In genomic region chr11:109417472-109418040, GRCm38 (mm10) we compare ENCODE assay signal across 27 mouse cellular contexts. TPM values are rescaled to one million over a fixed set of nuclear protein-coding genes. Genes with fewer than 3 reads are reported as not detected.
A peak's percentile ranks its signal among the peaks of the same experiment; 100 is the strongest.
DNase-seq lines count a peak whose midpoint lies in the region; ATAC-seq lines count a peak whose summit lies in the region.
"Had no signal": no experiment of that assay in that cellular context is flagged by ENCODE, and none has a peak within 500 bp of the region (broad histone marks: within the 10 kb centered on the region; RNA-seq: fewer than 3 reads in every experiment).

No protein-coding gene starts in this region.

- ATAC-seq in granulocyte monocyte progenitor cell, adult 5-6 weeks (replicated peaks; ENCODE audit: poor library complexity, severe bottlenecking), result peak; percentile 45
- ATAC-seq in hindbrain, embryonic 16.5 days, result no peak
- ATAC-seq: CD4-positive, CD25-positive, alpha-beta regulatory T cell, adult 4 months; forebrain, postnatal 0 days; intestine, postnatal 0 days; midbrain, embryonic 16.5 days had no signal

- H3K9me3 ChIP-seq in hindbrain, embryonic 16.5 days (ENCODE audit: control insufficient read depth, low read length), result no peaks in the 10 kb centered on the region; the same call in 1 of the 2 replicates
- H3K9me3 ChIP-seq: kidney, embryonic 15.5 days; limb, embryonic 12.5 days had no signal

- no peaks in the 10 kb centered on the region for H3K36me3 ChIP-seq in macrophage (ENCODE audit: inconsistent target)
- H3K36me3 ChIP-seq in hindbrain, embryonic 16.5 days (ENCODE audit: control insufficient read depth, insufficient read depth, low read length), result no peaks in the 10 kb centered on the region
- H3K36me3 ChIP-seq: forebrain, embryonic 10.5 days; G1E; kidney, embryonic 15.5 days; limb, embryonic 12.5 days; liver, embryonic 13.5 days had no signal

- 14% methylated on average over 9 of the region's 9 CpGs for WGBS in macrophage (ENCODE audit: missing documents)
- 96% methylated on average over 9 of the region's 9 CpGs for WGBS in hindbrain, embryonic 16.5 days

- no peaks in the 10 kb centered on the region for H3K4me1 ChIP-seq in hindbrain, embryonic 16.5 days (ENCODE audit: control insufficient read depth, insufficient read depth, low read depth, low read length)

- intact Hi-C loops in heart, postnatal 10 days (cut with DNase I), result no loop called here

- peak overlapping the region; percentile 8; the same call in 1 of the 2 replicates for H3K4me3 ChIP-seq in macrophage (ENCODE audit: inconsistent target)
- no peak overlapping the region for H3K4me3 ChIP-seq in hindbrain, embryonic 16.5 days (ENCODE audit: low read length)
- H3K4me3 ChIP-seq: forebrain, embryonic 10.5 days; kidney, embryonic 15.5 days; limb, embryonic 12.5 days; liver, embryonic 13.5 days had no signal

- peaks cover 12% of the 10 kb centered on the region for H3K79me2 ChIP-seq in macrophage (ENCODE audit: inconsistent target)

- H3K9ac ChIP-seq in hindbrain, embryonic 16.5 days (ENCODE audit: low read depth, low read length), result no peak overlapping the region
- H3K9ac ChIP-seq: forebrain, postnatal 0 days; hindbrain, embryonic 14.5 days; kidney, embryonic 15.5 days; limb, embryonic 12.5 days; liver, embryonic 13.5 days had no signal

- H3K4me2 ChIP-seq in hindbrain, embryonic 16.5 days (ENCODE audit: low read length), result no peak overlapping the region
- H3K4me2 ChIP-seq: heart, embryonic 11.5 days; hindbrain, embryonic 14.5 days; kidney, embryonic 15.5 days; limb, embryonic 12.5 days; liver, embryonic 13.5 days had no signal

- H3K27ac ChIP-seq in macrophage, result peak overlapping the region; percentile 95
- no peak overlapping the region for H3K27ac ChIP-seq in hindbrain, embryonic 16.5 days (ENCODE audit: low read depth, low read length)
- H3K27ac ChIP-seq: forebrain, embryonic 10.5 days; hindbrain, embryonic 14.5 days; kidney, embryonic 15.5 days; limb, embryonic 12.5 days; liver, embryonic 13.5 days had no signal

- H3K27me3 ChIP-seq in hindbrain, embryonic 16.5 days (replicated peaks; ENCODE audit: control insufficient read depth, insufficient read depth, low read length), result no peaks in the 10 kb centered on the region
- H3K27me3 ChIP-seq: kidney, embryonic 15.5 days; liver, embryonic 13.5 days had no signal

- DNase-seq in 416B (ENCODE audit: low read depth), result peak; percentile 93
- DNase-seq in CD4-positive helper T cell, adult 2 months (ENCODE audit: low read depth, low spot score), result peak; percentile 60
- DNase-seq in heart, postnatal 10 days, result no peak
- no peak for DNase-seq in embryo, embryonic 10 days (ENCODE audit: low spot score)
- DNase-seq: adrenal gland, postnatal 36 days; cerebellum, postnatal 10 days; forebrain, postnatal 0 days; heart, postnatal 14 days; kidney, postnatal 4 days; liver, embryonic 13.5 days; right cerebral cortex, postnatal 25 days had no signal

RNA-seq across cellular contexts. Expression of gene 9930022D16Rik, which starts 3.8 kb away (rescaled TPM):
- total RNA-seq in granulocyte monocyte progenitor cell, adult 5-6 weeks (2014; fragmentation: Nextera tagmentation), result not detected in 2 replicates
- total RNA-seq in granulocyte monocyte progenitor cell, adult 5-6 weeks (2017), result not detected in 2 replicates
- total RNA-seq in macrophage (2018; cell fraction: chromatin; rRNA removed), result 10 to 100 TPM in 16 of 26 experiments, 1 to 10 TPM in 10; 4.7 to 50.1 (median 11.3) TPM
- total RNA-seq in macrophage (2018; cell fraction: cytosol; rRNA removed), result 1 to 10 TPM in 3 of 26 experiments, under 1 TPM in 23; 0.04 to 2.1 (median 0.42) TPM
- 10 to 100 TPM in 19 of 26 experiments, 1 to 10 TPM in 7; 5.1 to 42.5 (median 15.9) TPM for total RNA-seq in macrophage (2018; cell fraction: nucleus; rRNA removed)
- polyA plus RNA-seq in macrophage (2018), result 0.28 to 1.1 TPM (median 0.40 TPM) in 3 replicates
- total RNA-seq in heart, postnatal 10 days (2021), result not detected
- polyA plus RNA-seq in hindbrain, embryonic 16.5 days (2015; fragmentation: Nextera tagmentation; extraction: Ambion mirVana), result 0.07 TPM in 1 of 2 replicates, not detected in the other
- total RNA-seq: adrenal gland, postnatal 36 days; forebrain, postnatal 0 days; gastrocnemius, postnatal 4 days; heart, postnatal 14 days; layer of hippocampus, postnatal 10 days; left cerebral cortex, postnatal 10 days had no signal
- polyA plus RNA-seq: forebrain, embryonic 10.5 days; forebrain, postnatal 0 days; G1E; hindbrain, embryonic 14.5 days; kidney, embryonic 15.5 days; limb, embryonic 12.5 days; liver, embryonic 13.5 days; midbrain, embryonic 16.5 days; stomach, embryonic 16.5 days had no signal

RNA-seq across cellular contexts. Expression of gene Amz2, which starts 8.2 kb away (rescaled TPM):
- total RNA-seq in granulocyte monocyte progenitor cell, adult 5-6 weeks (2014; fragmentation: Nextera tagmentation), result 38.0 and 41.1 TPM in 2 replicates
- 37.5 and 49.5 TPM in 2 replicates for total RNA-seq in granulocyte monocyte progenitor cell, adult 5-6 weeks (2017)
- 10 to 100 TPM; 25.6 to 95.9 (median 56.5) TPM for total RNA-seq in macrophage (2018; cell fraction: chromatin; rRNA removed)
- 10 to 100 TPM; 24.6 to 33.2 (median 29.0) TPM for total RNA-seq in macrophage (2018; cell fraction: cytosol; rRNA removed)
- 10 to 100 TPM; 32.1 to 79.2 (median 45.3) TPM for total RNA-seq in macrophage (2018; cell fraction: nucleus; rRNA removed)
- 22.7 to 28.5 TPM (median 22.9 TPM) in 3 replicates for polyA plus RNA-seq in macrophage (2018)
- total RNA-seq in heart, postnatal 10 days (2021), result 10 to 100 TPM; 42.9 to 46.8 TPM
- 57.1 and 59.4 TPM in 2 replicates for polyA plus RNA-seq in hindbrain, embryonic 16.5 days (2015; fragmentation: Nextera tagmentation; extraction: Ambion mirVana)

RNA-seq across cellular contexts. Expression of gene Gna13, which starts 54.9 kb away (rescaled TPM):
- 34.6 and 38.5 TPM in 2 replicates for total RNA-seq in granulocyte monocyte progenitor cell, adult 5-6 weeks (2014; fragmentation: Nextera tagmentation)
- total RNA-seq in granulocyte monocyte progenitor cell, adult 5-6 weeks (2017), result 40.6 and 43.5 TPM in 2 replicates
- total RNA-seq in macrophage (2018; cell fraction: chromatin; rRNA removed), result 100 to 1,000 TPM in 21 of 26 experiments, 10 to 100 TPM in 5; 69.8 to 341 (median 149) TPM
- 100 to 1,000 TPM; 138 to 379 (median 169) TPM for total RNA-seq in macrophage (2018; cell fraction: cytosol; rRNA removed)
- 100 to 1,000 TPM; 113 to 469 (median 244) TPM for total RNA-seq in macrophage (2018; cell fraction: nucleus; rRNA removed)
- polyA plus RNA-seq in macrophage (2018), result 52.2 to 84.3 TPM (median 79.7 TPM) in 3 replicates
- total RNA-seq in heart, postnatal 10 days (2021), result 10 to 100 TPM; 45.7 to 48.7 TPM
- 20.5 and 21.3 TPM in 2 replicates for polyA plus RNA-seq in hindbrain, embryonic 16.5 days (2015; fragmentation: Nextera tagmentation; extraction: Ambion mirVana)

RNA-seq across cellular contexts. Expression of gene Arsg, which starts 55.6 kb away (rescaled TPM):
- total RNA-seq in granulocyte monocyte progenitor cell, adult 5-6 weeks (2014; fragmentation: Nextera tagmentation), result 1.4 and 2.1 TPM in 2 replicates
- total RNA-seq in granulocyte monocyte progenitor cell, adult 5-6 weeks (2017), result 1.5 and 1.6 TPM in 2 replicates
- 10 to 100 TPM; 10.1 to 29.8 (median 19.5) TPM for total RNA-seq in macrophage (2018; cell fraction: chromatin; rRNA removed)
- 1 to 10 TPM; 1.9 to 5.1 (median 3.2) TPM for total RNA-seq in macrophage (2018; cell fraction: cytosol; rRNA removed)
- total RNA-seq in macrophage (2018; cell fraction: nucleus; rRNA removed), result 10 to 100 TPM in 17 of 26 experiments, 1 to 10 TPM in 9; 6.0 to 20.6 (median 11.4) TPM
- 2.1 to 3.4 TPM (median 2.5 TPM) in 3 replicates for polyA plus RNA-seq in macrophage (2018)
- 1 to 10 TPM; 4.3 to 4.4 TPM for total RNA-seq in heart, postnatal 10 days (2021)
- polyA plus RNA-seq in hindbrain, embryonic 16.5 days (2015; fragmentation: Nextera tagmentation; extraction: Ambion mirVana), result 8.0 and 9.0 TPM in 2 replicates

RNA-seq across cellular contexts. Expression of gene Slc16a6, which starts 55.8 kb away (rescaled TPM):
- 41.4 and 42.6 TPM in 2 replicates for total RNA-seq in granulocyte monocyte progenitor cell, adult 5-6 weeks (2014; fragmentation: Nextera tagmentation)
- total RNA-seq in granulocyte monocyte progenitor cell, adult 5-6 weeks (2017), result 14.9 and 16.6 TPM in 2 replicates
- total RNA-seq in macrophage (2018; cell fraction: chromatin; rRNA removed), result 100 to 1,000 TPM in 25 of 26 experiments, 10 to 100 TPM in 1; 68.8 to 273 (median 190) TPM
- 100 to 1,000 TPM in 5 of 26 experiments, 10 to 100 TPM in 21; 41.7 to 127 (median 76.9) TPM for total RNA-seq in macrophage (2018; cell fraction: cytosol; rRNA removed)
- total RNA-seq in macrophage (2018; cell fraction: nucleus; rRNA removed), result 100 to 1,000 TPM in 25 of 26 experiments, 10 to 100 TPM in 1; 85.2 to 241 (median 194) TPM
- 42.9 to 88.7 TPM (median 63.5 TPM) in 3 replicates for polyA plus RNA-seq in macrophage (2018)
- total RNA-seq in heart, postnatal 10 days (2021), result 10 to 100 TPM; 13.9 to 14.6 TPM
- 5.4 and 6.4 TPM in 2 replicates for polyA plus RNA-seq in hindbrain, embryonic 16.5 days (2015; fragmentation: Nextera tagmentation; extraction: Ambion mirVana)

Comparison
In these comparisons a context has a peak if more than half of its experiments do, and no peak if none do; other contexts are left out.
1. DNase-seq: peak in 416B (single experiment) and CD4-positive helper T cell, adult 2 months (single experiment); none in heart, postnatal 10 days (0 of 2) and embryo, embryonic 10 days (single experiment).